Comparison of ENCODE assay signal across 31 mouse cellular contexts in genomic region chr19:5999969-6000368, GRCm38 (mm10). TPM values are rescaled to one million over a fixed set of nuclear protein-coding genes. Genes with fewer than 3 reads are reported as not detected.
"Had no signal": no experiment of that assay in that cellular context is flagged by ENCODE, and none has a peak within 500 bp of the region (broad histone marks: within the 10 kb centered on the region; RNA-seq: fewer than 3 reads in every experiment).

No protein-coding gene starts in this region.

- H3K36me3 ChIP-seq: heart, embryonic 15.5 days; intestine, embryonic 15.5 days; limb, embryonic 10.5 days; limb, embryonic 12.5 days had no signal

- DNase-seq: gastrocnemius, postnatal 14 days; gastrocnemius, postnatal 36 days; heart, adult 11 months; heart, adult 2 months; heart, postnatal 14 days; heart, postnatal 36 days; kidney, adult 18-20 months; kidney, adult 8-10 months; kidney, postnatal 10 days; kidney, postnatal 25 days; kidney, postnatal 4 days had no signal

- H3K27ac ChIP-seq: heart, adult 2 months; heart, embryonic 13.5 days; heart, embryonic 15.5 days; hindbrain, embryonic 14.5 days; intestine, embryonic 15.5 days; layer of hippocampus, adult 2 months; left cerebral cortex, adult 2 months; limb, embryonic 10.5 days; limb, embryonic 12.5 days had no signal

- H3K9ac ChIP-seq: heart, embryonic 13.5 days; heart, embryonic 15.5 days; hindbrain, embryonic 14.5 days; intestine, embryonic 15.5 days; limb, embryonic 12.5 days had no signal

- H3K4me3 ChIP-seq: heart, adult 2 months; heart, embryonic 13.5 days; heart, embryonic 15.5 days; intestine, embryonic 15.5 days; layer of hippocampus, adult 2 months; left cerebral cortex, adult 2 months; limb, embryonic 10.5 days; limb, embryonic 12.5 days had no signal

- H3K4me2 ChIP-seq: heart, embryonic 11.5 days; heart, embryonic 13.5 days; heart, embryonic 15.5 days; hindbrain, embryonic 14.5 days; intestine, embryonic 15.5 days; limb, embryonic 12.5 days had no signal

- H3K9me3 ChIP-seq: heart, embryonic 13.5 days; heart, embryonic 15.5 days; intestine, embryonic 15.5 days; limb, embryonic 10.5 days had no signal

- ATAC-seq: hindbrain, embryonic 16.5 days; inflammation-experienced regulatory T-cells, adult 6 months; intestine, embryonic 15.5 days; intestine, postnatal 0 days had no signal

- H3K27me3 ChIP-seq: heart, embryonic 13.5 days; heart, embryonic 15.5 days; intestine, embryonic 15.5 days; limb, embryonic 12.5 days had no signal

- H3K4me1 ChIP-seq: heart, embryonic 13.5 days; heart, embryonic 15.5 days; intestine, embryonic 15.5 days; limb, embryonic 12.5 days had no signal

RNA-seq across cellular contexts. Expression of gene Slc22a20, which starts 14.0 kb away (rescaled TPM):
- polyA plus RNA-seq: frontal cortex, adult 2 months; gonadal fat pad, adult 2 months; heart, adult 2 months; heart, embryonic 11.5 days; heart, embryonic 13.5 days; heart, embryonic 15.5 days; heart, postnatal 0 days; hindbrain, embryonic 11.5 days; hindbrain, embryonic 14.5 days; hindbrain, embryonic 16.5 days; inflammation-experienced regulatory T-cells, adult 6 months; intestine, embryonic 15.5 days; intestine, postnatal 0 days; kidney, embryonic 14.5 days; kidney, embryonic 16.5 days; limb, embryonic 10.5 days; limb, embryonic 12.5 days; limb, embryonic 14.5 days; liver, adult 2 months had no signal
